Mouse (Mus musculus) limb, embryonic 14.5 days (tissue): ENCODE data around the gene Odf3b. TPM values are rescaled to one million over a fixed set of nuclear protein-coding genes. Genes with fewer than 3 reads are reported as not detected.

ENCODE experiments used
- ATAC-seq: fragments of 200-750 bp; cut with Nextera tagmentation; 2 replicates; pipeline ENCODE4 v1.8.0; 2017; ENCODE audit warnings: low read depth, moderate number of reproducible peaks, moderate TSS enrichment; ENCODE audit not compliant: low FRiP score
- DNase-seq: peaks from one replicate; pipeline ENCODE4 v3.0.0-alpha.2; 2015; ENCODE audit warnings: low spot score
- H3K27ac ChIP-seq: fragments of 300-500 bp; sonication (generic); replicated peaks from 2 replicates; pipeline ENCODE4 v1.5.1; 2014; ENCODE audit warnings: low read depth, mild to moderate bottlenecking, low read length, moderate library complexity, mixed read lengths
- H3K27me3 ChIP-seq: fragments of 300-500 bp; sonication (generic); 2 replicates; pipeline ENCODE4 v1.6.1; 2014; ENCODE audit warnings: low read length, mixed read lengths; ENCODE audit not compliant: control insufficient read depth, insufficient read depth
- H3K36me3 ChIP-seq: fragments of 300-500 bp; sonication (generic); 2 replicates; pipeline ENCODE4 v1.6.1; 2014; ENCODE audit warnings: mild to moderate bottlenecking, low read length, moderate library complexity, mixed read lengths; ENCODE audit not compliant: control insufficient read depth, insufficient read depth
- H3K4me1 ChIP-seq: fragments of 300-500 bp; sonication (generic); 2 replicates; pipeline ENCODE4 v1.6.1; 2014; ENCODE audit warnings: antibody characterized with exemption, low read length, mixed read lengths; ENCODE audit not compliant: control insufficient read depth, insufficient read depth
- H3K4me2 ChIP-seq: fragments of 300-500 bp; sonication (generic); replicated peaks from 2 replicates; pipeline ENCODE4 v1.6.1; 2014; ENCODE audit warnings: low read depth, mild to moderate bottlenecking, low read length, moderate library complexity; ENCODE audit not compliant: severe bottlenecking
- H3K4me3 ChIP-seq: fragments of 300-500 bp; sonication (generic); replicated peaks from 2 replicates; pipeline ENCODE4 v1.5.1; 2014; ENCODE audit warnings: low read length
- H3K9ac ChIP-seq: fragments of 300-500 bp; sonication (generic); 2 replicates; pipeline ENCODE4 v1.6.1; 2014; ENCODE audit warnings: mild to moderate bottlenecking, low read depth, low read length, moderate library complexity; ENCODE audit not compliant: severe bottlenecking
- H3K9me3 ChIP-seq: fragments of 300-500 bp; sonication (generic); 2 replicates; pipeline ENCODE4 v1.6.1; 2016; ENCODE audit warnings: low read length; ENCODE audit not compliant: control insufficient read depth
- POLR2A ChIP-seq: fragments of 200-500 bp; IDR thresholded peaks from 2 replicates; pipeline ENCODE4 v1.8.0; 2012; ENCODE audit warnings: inconsistent platforms, mild to moderate bottlenecking, moderate library complexity, borderline replicate concordance; ENCODE audit not compliant: insufficient read depth, insufficient read length; ENCODE audit errors: extremely low read depth
- WGBS: fragments of 180-500 bp; shearing (Covaris S2); extraction: QIAGEN DNeasy Blood & Tissue Kit; methylation state at CpG from one replicate; pipeline ENCODE4 v1.1.7; 2014; 5-methylcytosine and 5-hydroxymethylcytosine counted together
- polyA plus RNA-seq, 2 experiments: library from polyadenylated mRNA; depleted of rRNA in 1 of 2; stranded (reverse) in 1 of 2; unstranded in 1 of 2; fragments of >200 nt; fragmentation: Nextera tagmentation in 1 of 2; extraction: Ambion mirVana in 1 of 2; gene quantifications; 2 replicates each; pipeline versions ENCODE4 v1.2.1 to v1.2.3; 2012 to 2014

The Odf3b gene
- polyA plus RNA-seq, 2 experiments, result 0.62 to 0.67 TPM

DNA sequence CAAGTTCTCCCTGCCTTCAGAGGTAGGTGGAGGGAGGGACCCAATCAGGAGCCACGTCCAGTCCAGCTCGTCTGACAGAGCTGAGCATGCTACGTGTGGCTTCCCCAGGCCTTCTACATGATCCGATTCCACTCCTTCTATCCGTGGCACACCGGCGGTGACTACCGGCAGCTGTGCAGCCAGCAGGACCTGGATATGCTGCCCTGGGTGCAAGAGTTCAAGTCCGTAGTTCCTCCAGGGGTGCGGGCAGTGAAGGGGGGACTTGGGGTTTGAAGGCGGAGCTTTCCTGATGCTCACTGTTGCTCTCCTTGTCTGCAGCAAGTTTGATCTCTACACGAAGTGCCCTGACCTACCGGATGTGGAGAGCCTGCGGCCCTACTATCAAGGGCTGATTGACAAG, 42.7 kb downstream of the Odf3b start:
- H3K27me3 ChIP-seq, result no peaks in the 10 kb centered on the region
- no peaks in the 10 kb centered on the region for H3K9me3 ChIP-seq
- H3K27ac ChIP-seq, result no peak overlapping the region
- DNase-seq (no peak), ATAC-seq (no peak)
- 82% methylated on average over 14 of the region's 14 CpGs for WGBS
- H3K36me3 ChIP-seq, result no peaks in the 10 kb centered on the region
- H3K4me1 ChIP-seq, result no peaks in the 10 kb centered on the region
- no peak overlapping the region for H3K9ac ChIP-seq
- no peak for TF ChIP-seq POLR2A
- no peak overlapping the region for H3K4me2 ChIP-seq
- H3K4me3 ChIP-seq, result no peak overlapping the region

DNA sequence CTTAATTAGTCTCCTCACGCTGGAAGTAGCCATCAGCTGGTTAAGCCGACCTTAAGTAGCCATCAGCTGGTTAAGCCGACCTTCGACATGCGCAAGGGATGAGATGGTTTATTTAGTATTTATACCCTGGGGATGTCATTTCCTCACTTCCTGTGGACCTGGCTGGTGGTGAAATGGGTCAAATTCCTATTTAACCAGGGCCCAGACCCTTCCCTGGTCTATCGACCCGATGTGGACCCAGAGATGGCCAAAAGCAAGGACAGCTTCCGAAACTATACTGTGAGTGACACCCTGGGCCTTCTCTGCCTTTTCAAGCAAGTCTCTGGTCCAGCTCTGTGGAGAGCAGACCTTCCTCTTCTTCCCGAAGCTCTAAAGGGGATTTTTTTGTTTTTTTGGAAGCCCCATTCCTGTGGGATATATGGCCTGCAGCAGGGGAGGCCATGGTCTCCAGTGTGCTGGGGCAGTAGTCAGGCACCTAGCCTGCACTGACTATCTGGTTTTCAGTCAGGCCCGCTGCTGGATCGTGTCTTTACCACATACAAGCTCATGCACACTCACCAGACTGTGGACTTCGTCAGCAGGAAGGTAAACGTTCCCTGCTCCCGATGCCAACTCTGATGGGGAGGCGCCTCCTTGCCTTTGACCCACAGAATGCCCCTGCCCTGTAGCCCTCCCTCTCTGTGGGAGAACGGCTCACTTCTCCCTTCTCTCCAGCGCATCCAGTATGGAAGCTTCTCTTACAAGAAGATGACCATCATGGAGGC, 44.1 kb downstream of the Odf3b start:
- no peak for TF ChIP-seq POLR2A
- no peak for DNase-seq
- Histone ChIP-seq H3K36me3 (no peaks in the 10 kb centered on the region), H3K9ac (no peak overlapping the region), H3K9me3 (no peaks in the 10 kb centered on the region), H3K4me2 (no peak overlapping the region), H3K4me1 (no peaks in the 10 kb centered on the region), H3K27me3 (no peaks in the 10 kb centered on the region), H3K27ac (no peak overlapping the region), H3K4me3 (no peak overlapping the region)
- WGBS, result 80% methylated on average over 17 of the region's 17 CpGs
- no peak for ATAC-seq

DNA sequence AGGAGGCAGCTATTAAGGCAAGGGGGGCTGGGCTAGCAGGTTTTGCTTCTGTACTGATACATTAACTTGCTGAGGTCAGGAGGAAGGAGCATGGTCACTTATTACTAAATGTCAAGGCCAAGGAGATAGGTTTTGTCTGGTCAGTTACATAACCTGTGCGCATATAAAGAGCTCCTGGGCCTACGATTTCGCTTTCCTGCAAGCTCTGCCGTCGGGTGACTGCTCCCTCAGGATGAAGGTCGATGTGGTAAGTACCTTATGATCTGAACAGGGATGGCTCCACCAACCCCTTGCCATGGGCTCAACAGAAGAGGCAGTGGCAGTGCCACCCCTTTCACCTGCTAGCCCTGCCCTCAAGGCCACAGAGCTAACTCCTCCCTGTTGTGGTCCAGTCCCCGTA, 44.8 kb downstream of the Odf3b start, which contains the start of gene Miox:
TSS of gene Miox (plus strand) at position 128 of the 400 bp plus-strand sequence.
- Histone ChIP-seq H3K9me3 (no peaks in the 10 kb centered on the region), H3K4me3 (no peak within 1 kb of the TSS), H3K4me1 (no peaks in the 10 kb centered on the region), H3K36me3 (no peaks in the 10 kb centered on the region), H3K4me2 (no peak within 1 kb of the TSS), H3K27me3 (no peaks in the 10 kb centered on the region), H3K9ac (no peak within 1 kb of the TSS), H3K27ac (no peak within 1 kb of the TSS)
- no peak for ATAC-seq
- DNase-seq, result no peak
- WGBS, result 89% methylated on average over 7 of the region's 7 CpGs
- TF ChIP-seq POLR2A, result no peak

Other genes with a start within 250 kb of the Odf3b start
- 13.7 and 14.9 TPM in 2 replicates for gene Mapk12, start 238.6 kb downstream of the Odf3b start, polyA plus RNA-seq (2012; rRNA removed)
- gene Mapk12, start 238.6 kb downstream of the Odf3b start, polyA plus RNA-seq (2014; fragmentation: Nextera tagmentation; extraction: Ambion mirVana), result 5.0 and 8.3 TPM in 2 replicates
- gene Mapk11, start 229.7 kb downstream of the Odf3b start, polyA plus RNA-seq (2012; rRNA removed), result 13.4 and 15.9 TPM in 2 replicates
- 7.0 and 7.3 TPM in 2 replicates for gene Mapk11, start 229.7 kb downstream of the Odf3b start, polyA plus RNA-seq (2014; fragmentation: Nextera tagmentation; extraction: Ambion mirVana)
- 212 and 268 TPM in 2 replicates for gene Plxnb2, start 198.5 kb downstream of the Odf3b start, polyA plus RNA-seq (2012; rRNA removed)
- gene Plxnb2, start 198.5 kb downstream of the Odf3b start, polyA plus RNA-seq (2014; fragmentation: Nextera tagmentation; extraction: Ambion mirVana), result 170 and 183 TPM in 2 replicates
- gene Dennd6b, start 182.8 kb downstream of the Odf3b start, polyA plus RNA-seq (2012; rRNA removed), result 39.2 and 53.6 TPM in 2 replicates
- gene Dennd6b, start 182.8 kb downstream of the Odf3b start, polyA plus RNA-seq (2014; fragmentation: Nextera tagmentation; extraction: Ambion mirVana), result 12.7 and 14.0 TPM in 2 replicates
- 59.0 and 71.5 TPM in 2 replicates for gene Ppp6r2, start 167.7 kb downstream of the Odf3b start, polyA plus RNA-seq (2012; rRNA removed)
- 28.3 and 31.7 TPM in 2 replicates for gene Ppp6r2, start 167.7 kb downstream of the Odf3b start, polyA plus RNA-seq (2014; fragmentation: Nextera tagmentation; extraction: Ambion mirVana)
- 154 and 170 TPM in 2 replicates for gene Sbf1, start 64.0 kb downstream of the Odf3b start, polyA plus RNA-seq (2012; rRNA removed)
- gene Sbf1, start 64.0 kb downstream of the Odf3b start, polyA plus RNA-seq (2014; fragmentation: Nextera tagmentation; extraction: Ambion mirVana), result 65.1 and 72.3 TPM in 2 replicates
- gene Adm2, start 56.6 kb downstream of the Odf3b start, polyA plus RNA-seq (2012; rRNA removed), result 0.74 and 1.0 TPM in 2 replicates
- 0.52 TPM in 1 of 2 replicates, not detected in the other for gene Adm2, start 56.6 kb downstream of the Odf3b start, polyA plus RNA-seq (2014; fragmentation: Nextera tagmentation; extraction: Ambion mirVana)
- gene Miox, start 44.9 kb downstream of the Odf3b start, polyA plus RNA-seq (2012; rRNA removed), result not detected in 2 replicates
- gene Miox, start 44.9 kb downstream of the Odf3b start, polyA plus RNA-seq (2014; fragmentation: Nextera tagmentation; extraction: Ambion mirVana), result not detected in 2 replicates
- gene Lmf2, start 23.6 kb downstream of the Odf3b start, polyA plus RNA-seq (2012; rRNA removed), result 55.7 and 74.0 TPM in 2 replicates
- 49.1 and 53.6 TPM in 2 replicates for gene Lmf2, start 23.6 kb downstream of the Odf3b start, polyA plus RNA-seq (2014; fragmentation: Nextera tagmentation; extraction: Ambion mirVana)
- gene Ncaph2, start 23.6 kb downstream of the Odf3b start, polyA plus RNA-seq (2012; rRNA removed), result 153 and 209 TPM in 2 replicates
- gene Ncaph2, start 23.6 kb downstream of the Odf3b start, polyA plus RNA-seq (2014; fragmentation: Nextera tagmentation; extraction: Ambion mirVana), result 145 and 160 TPM in 2 replicates
- gene Sco2, start 5.4 kb downstream of the Odf3b start, polyA plus RNA-seq (2012; rRNA removed), result 19.8 and 27.2 TPM in 2 replicates
- gene Sco2, start 5.4 kb downstream of the Odf3b start, polyA plus RNA-seq (2014; fragmentation: Nextera tagmentation; extraction: Ambion mirVana), result 7.5 and 10.3 TPM in 2 replicates
- gene Tymp, start 2.2 kb downstream of the Odf3b start, polyA plus RNA-seq (2012; rRNA removed), result 2.0 and 3.3 TPM in 2 replicates
- gene Tymp, start 2.2 kb downstream of the Odf3b start, polyA plus RNA-seq (2014; fragmentation: Nextera tagmentation; extraction: Ambion mirVana), result 1.3 and 1.6 TPM in 2 replicates
- gene Klhdc7b, start 5.6 kb upstream of the Odf3b start, polyA plus RNA-seq (2012; rRNA removed), result 0.03 TPM in 1 of 2 replicates, not detected in the other
- not detected in 2 replicates for gene Klhdc7b, start 5.6 kb upstream of the Odf3b start, polyA plus RNA-seq (2014; fragmentation: Nextera tagmentation; extraction: Ambion mirVana)
- not detected in 2 replicates for gene Syce3, start 31.2 kb upstream of the Odf3b start, polyA plus RNA-seq (2012; rRNA removed)
- not detected in 2 replicates for gene Syce3, start 31.2 kb upstream of the Odf3b start, polyA plus RNA-seq (2014; fragmentation: Nextera tagmentation; extraction: Ambion mirVana)
- gene Cpt1b, start 46.6 kb upstream of the Odf3b start, polyA plus RNA-seq (2012; rRNA removed), result 3.7 and 4.4 TPM in 2 replicates
- gene Cpt1b, start 46.6 kb upstream of the Odf3b start, polyA plus RNA-seq (2014; fragmentation: Nextera tagmentation; extraction: Ambion mirVana), result 0.57 and 0.63 TPM in 2 replicates
- gene C730034F03Rik, start 50.3 kb upstream of the Odf3b start, polyA plus RNA-seq (2012; rRNA removed), result 0.96 and 1.8 TPM in 2 replicates
- 1.4 and 2.4 TPM in 2 replicates for gene C730034F03Rik, start 50.3 kb upstream of the Odf3b start, polyA plus RNA-seq (2014; fragmentation: Nextera tagmentation; extraction: Ambion mirVana)
- gene Gm44502, start 50.4 kb upstream of the Odf3b start, polyA plus RNA-seq (2012; rRNA removed), result 0.40 and 0.47 TPM in 2 replicates
- not detected in 2 replicates for gene Gm44502, start 50.4 kb upstream of the Odf3b start, polyA plus RNA-seq (2014; fragmentation: Nextera tagmentation; extraction: Ambion mirVana)
- 72.6 and 79.0 TPM in 2 replicates for gene Chkb, start 50.6 kb upstream of the Odf3b start, polyA plus RNA-seq (2012; rRNA removed)
- 45.6 and 46.9 TPM in 2 replicates for gene Chkb, start 50.6 kb upstream of the Odf3b start, polyA plus RNA-seq (2014; fragmentation: Nextera tagmentation; extraction: Ambion mirVana)
- 2.5 and 2.6 TPM in 2 replicates for gene Mapk8ip2, start 74.6 kb upstream of the Odf3b start, polyA plus RNA-seq (2012; rRNA removed)
- 0.99 and 1.5 TPM in 2 replicates for gene Mapk8ip2, start 74.6 kb upstream of the Odf3b start, polyA plus RNA-seq (2014; fragmentation: Nextera tagmentation; extraction: Ambion mirVana)
- 30.7 and 38.5 TPM in 2 replicates for gene Arsa, start 98.1 kb upstream of the Odf3b start, polyA plus RNA-seq (2012; rRNA removed)
- gene Arsa, start 98.1 kb upstream of the Odf3b start, polyA plus RNA-seq (2014; fragmentation: Nextera tagmentation; extraction: Ambion mirVana), result 18.3 and 21.7 TPM in 2 replicates
- gene Shank3, start 120.3 kb upstream of the Odf3b start, polyA plus RNA-seq (2012; rRNA removed), result 18.4 and 25.1 TPM in 2 replicates
- gene Shank3, start 120.3 kb upstream of the Odf3b start, polyA plus RNA-seq (2014; fragmentation: Nextera tagmentation; extraction: Ambion mirVana), result 2.4 and 2.7 TPM in 2 replicates
- gene Acr, start 189.0 kb upstream of the Odf3b start, polyA plus RNA-seq (2012; rRNA removed), result 1.4 and 2.5 TPM in 2 replicates
- gene Acr, start 189.0 kb upstream of the Odf3b start, polyA plus RNA-seq (2014; fragmentation: Nextera tagmentation; extraction: Ambion mirVana), result 0.21 and 0.61 TPM in 2 replicates
- 69.2 and 69.6 TPM in 2 replicates for gene Rabl2, start 212.6 kb upstream of the Odf3b start, polyA plus RNA-seq (2012; rRNA removed)
- gene Rabl2, start 212.6 kb upstream of the Odf3b start, polyA plus RNA-seq (2014; fragmentation: Nextera tagmentation; extraction: Ambion mirVana), result 42.4 and 51.1 TPM in 2 replicates